Mouse (Mus musculus) liver, postnatal 0 days (tissue): Measurements from ENCODE around the gene Tcp11. TPM values are rescaled to one million over a fixed set of nuclear protein-coding genes. Genes with fewer than 3 reads are reported as not detected.

ENCODE experiments used
- ATAC-seq: fragments of 200-750 bp; cut with Nextera tagmentation; 2 replicates; pipeline ENCODE4 v1.8.0; 2017; ENCODE audit warnings: mild to moderate bottlenecking, moderate library complexity
- DNase-seq: peaks from one replicate; pipeline ENCODE4 v3.0.0-alpha.2; 2016
- H3K27ac ChIP-seq: fragments of 300-500 bp; sonication (generic); 2 replicates; pipeline ENCODE4 v1.5.1; 2014; ENCODE audit warnings: antibody characterized with exemption, moderate library complexity, mild to moderate bottlenecking, low read depth
- H3K27me3 ChIP-seq: fragments of 300-500 bp; sonication (generic); 2 replicates; pipeline ENCODE4 v1.6.1; 2014; ENCODE audit warnings: low read length, control low read depth, mixed read lengths; ENCODE audit not compliant: insufficient read depth
- H3K36me3 ChIP-seq: fragments of 300-500 bp; sonication (generic); replicated peaks from 2 replicates; pipeline ENCODE4 v1.6.1; 2014; ENCODE audit warnings: mild to moderate bottlenecking, control low read depth, low read length, moderate library complexity, mixed read lengths; ENCODE audit not compliant: insufficient read depth
- H3K4me1 ChIP-seq: fragments of 300-500 bp; sonication (generic); 2 replicates; pipeline ENCODE4 v1.6.1; 2014; ENCODE audit warnings: antibody characterized with exemption, mild to moderate bottlenecking, control low read depth; ENCODE audit not compliant: insufficient read depth
- H3K4me2 ChIP-seq: fragments of 300-500 bp; sonication (generic); 2 replicates; pipeline ENCODE4 v1.6.1; 2014; ENCODE audit warnings: low read depth, mild to moderate bottlenecking, low read length, moderate library complexity, mixed read lengths
- H3K4me3 ChIP-seq: fragments of 300-500 bp; sonication (generic); 2 replicates; pipeline ENCODE4 v1.5.1; 2014; ENCODE audit warnings: low read depth, low read length
- H3K9ac ChIP-seq: fragments of 300-500 bp; sonication (generic); replicated peaks from 2 replicates; pipeline ENCODE4 v1.6.1; 2014; ENCODE audit warnings: mild to moderate bottlenecking, moderate library complexity
- H3K9me3 ChIP-seq: fragments of 300-500 bp; sonication (generic); 2 replicates; pipeline ENCODE4 v1.6.1; 2016; ENCODE audit warnings: mild to moderate bottlenecking, control low read depth, low read length, mixed read lengths
- CTCF ChIP-seq: sonication (generic); IDR thresholded peaks from 2 replicates; pipeline ENCODE4 v1.5.1; 2016; ENCODE audit warnings: antibody characterized with exemption, low read depth
- EP300 ChIP-seq: IDR thresholded peaks from 2 replicates; pipeline ENCODE4 v1.6.1; 2016; ENCODE audit warnings: antibody characterized with exemption, low read depth, mild to moderate bottlenecking
- WGBS: fragments of 180-500 bp; shearing (Covaris S2); extraction: QIAGEN DNeasy Blood & Tissue Kit; methylation state at CpG from one replicate; pipeline ENCODE4 v1.1.7; 2014; ENCODE audit not compliant: insufficient replicate concordance; 5-methylcytosine and 5-hydroxymethylcytosine counted together
- polyA plus RNA-seq: library from polyadenylated mRNA; unstranded; fragments of >200 nt; fragmentation: Nextera tagmentation; extraction: Ambion mirVana; gene quantifications from 2 replicates; pipeline ENCODE4 v1.2.1, GENCODE M21; 2015

The Tcp11 gene
- polyA plus RNA-seq, 1 experiment from 2014 or later: 0.07 TPM

GRCm38 (mm10) chr17:28019785-28020696 is 60.4 kb downstream of the Tcp11 start:
- Histone ChIP-seq H3K27ac (no peak overlapping the region), H3K4me3 (no peak overlapping the region), H3K4me2 (no peak overlapping the region), H3K36me3 (peaks cover 5% of the 10 kb centered on the region), H3K9ac (no peak overlapping the region), H3K4me1 (peaks cover 38% of the 10 kb centered on the region), H3K9me3 (no peaks in the 10 kb centered on the region), H3K27me3 (no peaks in the 10 kb centered on the region)
- DNase-seq (no peak), ATAC-seq (no peak)
- WGBS: 78% methylated on average over 21 of the region's 21 CpGs
- TF ChIP-seq EP300: no peak
- TF ChIP-seq CTCF: no peak

- Histone ChIP-seq H3K36me3 (peaks cover 5% of the 10 kb centered on the region), H3K27ac (no peak overlapping the region), H3K27me3 (no peaks in the 10 kb centered on the region), H3K4me3 (no peak overlapping the region), H3K4me1 (peaks cover 46% of the 10 kb centered on the region), H3K9me3 (no peaks in the 10 kb centered on the region), H3K4me2 (no peak overlapping the region), H3K9ac (no peak overlapping the region)
- DNase-seq (no peak), ATAC-seq (no peak)
- WGBS: 67% methylated on average over 11 of the region's 11 CpGs
- TF ChIP-seq CTCF (no peak), EP300 (no peak)
Measured at GRCm38 (mm10) chr17:28018776-28019175, 61.7 kb downstream of the Tcp11 start.

- H3K4me2 ChIP-seq: no peak overlapping the region
- WGBS: 79% methylated on average over 6 of the region's 6 CpGs
- no peaks in the 10 kb centered on the region for H3K27me3 ChIP-seq
- H3K36me3 ChIP-seq: peaks cover 5% of the 10 kb centered on the region
- no peak for TF ChIP-seq CTCF
- TF ChIP-seq EP300: no peak
- H3K4me1 ChIP-seq: peaks cover 50% of the 10 kb centered on the region
- DNase-seq (no peak), ATAC-seq (no peak)
- no peaks in the 10 kb centered on the region for H3K9me3 ChIP-seq
- H3K27ac ChIP-seq: no peak overlapping the region
- no peak overlapping the region for H3K9ac ChIP-seq
- no peak overlapping the region for H3K4me3 ChIP-seq
Measured at GRCm38 (mm10) chr17:28018344-28018743, 62.1 kb downstream of the Tcp11 start.

Other genes with a start within 250 kb of the Tcp11 start
- 96.2 and 99.0 TPM in 2 replicates for gene Snrpc, start 242.5 kb downstream of the Tcp11 start, polyA plus RNA-seq
- gene Uhrf1bp1, start 224.2 kb downstream of the Tcp11 start, polyA plus RNA-seq: 1.6 and 2.2 TPM in 2 replicates
- gene Anks1, start 171.3 kb downstream of the Tcp11 start, polyA plus RNA-seq: 2.3 and 3.0 TPM in 2 replicates
- 17.4 and 17.8 TPM in 2 replicates for gene Taf11, start 170.8 kb downstream of the Tcp11 start, polyA plus RNA-seq
- 0.05 and 0.06 TPM in 2 replicates for gene Scube3, start 61.5 kb upstream of the Tcp11 start, polyA plus RNA-seq
- 6.1 and 6.2 TPM in 2 replicates for gene Zfp523, start 96.5 kb upstream of the Tcp11 start, polyA plus RNA-seq
- gene Def6, start 127.1 kb upstream of the Tcp11 start, polyA plus RNA-seq: 8.3 and 9.0 TPM in 2 replicates
- gene Ppard, start 152.1 kb upstream of the Tcp11 start, polyA plus RNA-seq: 0.66 and 0.73 TPM in 2 replicates
- gene Fance, start 232.9 kb upstream of the Tcp11 start, polyA plus RNA-seq: 6.7 and 7.1 TPM in 2 replicates
- gene Rpl10a, start 247.8 kb upstream of the Tcp11 start, polyA plus RNA-seq: 296 and 311 TPM in 2 replicates